Mouse (Mus musculus) kidney, postnatal 25 days (tissue): ENCODE measurements around the gene 6030445D17Rik.

ENCODE experiments used
- DNase-seq, 2 experiments: peaks; one replicate each; pipeline ENCODE4 v3.0.0; 2021; ENCODE audit warnings: mixed read lengths in 2 of 2

6030445D17Rik gene

GRCm38 (mm10) chr4:136461206-136461605 is 844 bp upstream of the 6030445D17Rik start:
- no peak for DNase-seq

GRCm38 (mm10) chr4:136461761-136462085 is 327 bp upstream of the 6030445D17Rik start:
- DNase-seq: no peak

DNA sequence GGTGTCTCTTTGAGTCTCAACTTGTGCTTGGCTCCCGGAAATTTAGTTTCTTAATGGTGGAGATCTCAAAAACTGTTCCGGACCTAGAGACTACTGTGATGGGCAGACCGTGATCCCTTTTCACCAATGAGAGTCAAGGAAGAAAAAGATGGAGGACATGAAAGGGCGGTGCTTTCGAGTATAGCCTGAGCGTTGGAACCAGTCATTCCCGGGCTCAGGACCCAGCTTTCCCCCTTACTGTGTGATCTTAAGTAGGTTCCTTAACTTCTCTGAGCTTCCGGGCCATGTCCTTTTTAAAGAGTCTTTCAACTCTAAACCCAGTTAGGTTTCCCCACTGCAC is 759 bp downstream of the 6030445D17Rik start:
- DNase-seq: peak in 1 of 2 experiments; percentile 43

GRCm38 (mm10) chr4:136463436-136463835 is 1.4 kb downstream of the 6030445D17Rik start:
- DNase-seq: no peak

GRCm38 (mm10) chr4:136466226-136466625 is 4.2 kb downstream of the 6030445D17Rik start:
- peak; percentile 49 to 50 for DNase-seq

DNA sequence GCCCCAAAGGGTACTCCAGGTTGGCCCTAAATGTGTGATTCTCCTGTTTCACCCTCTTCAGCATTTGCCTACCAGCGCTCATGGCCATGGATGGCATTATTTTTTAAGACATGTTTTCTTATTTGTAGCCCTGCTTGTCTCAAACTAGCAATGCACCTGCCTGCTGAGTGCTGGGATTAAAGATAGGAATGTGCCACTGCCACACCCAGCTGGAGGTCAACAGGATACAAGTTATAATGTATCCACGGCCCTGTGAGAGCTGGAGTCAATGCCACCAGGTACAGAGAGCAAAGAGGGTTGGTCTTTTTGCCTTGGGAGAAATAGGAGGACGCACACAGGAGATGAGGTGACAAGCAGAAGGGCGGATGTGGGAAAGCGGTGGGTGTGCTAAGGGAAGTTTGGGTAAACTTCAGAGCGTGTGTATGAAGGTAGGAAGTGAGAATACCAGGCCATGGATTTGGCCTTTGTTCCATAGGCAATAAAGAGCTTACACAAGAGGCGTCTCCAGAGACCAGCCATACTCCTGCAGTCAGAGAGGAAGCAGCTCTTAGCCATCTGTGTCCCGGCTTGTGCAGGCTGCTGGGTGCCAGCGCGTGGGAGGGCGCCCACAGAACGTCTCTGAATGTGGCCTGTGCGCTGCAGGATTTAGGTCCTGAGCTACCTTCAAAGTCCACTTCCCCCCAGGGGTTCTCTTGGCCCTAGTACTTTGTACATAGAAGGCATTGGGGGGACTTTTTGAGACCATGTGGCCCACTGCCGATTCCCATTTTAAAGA is 6.7 kb downstream of the 6030445D17Rik start:
- DNase-seq: no peak

GRCm38 (mm10) chr4:136469371-136469903 is 7.4 kb downstream of the 6030445D17Rik start, which contains the start of gene Luzp1:
Gene Luzp1, plus strand, starts transcription at chr4:136469761.
- peak; percentile 94 to 96 for DNase-seq

DNA sequence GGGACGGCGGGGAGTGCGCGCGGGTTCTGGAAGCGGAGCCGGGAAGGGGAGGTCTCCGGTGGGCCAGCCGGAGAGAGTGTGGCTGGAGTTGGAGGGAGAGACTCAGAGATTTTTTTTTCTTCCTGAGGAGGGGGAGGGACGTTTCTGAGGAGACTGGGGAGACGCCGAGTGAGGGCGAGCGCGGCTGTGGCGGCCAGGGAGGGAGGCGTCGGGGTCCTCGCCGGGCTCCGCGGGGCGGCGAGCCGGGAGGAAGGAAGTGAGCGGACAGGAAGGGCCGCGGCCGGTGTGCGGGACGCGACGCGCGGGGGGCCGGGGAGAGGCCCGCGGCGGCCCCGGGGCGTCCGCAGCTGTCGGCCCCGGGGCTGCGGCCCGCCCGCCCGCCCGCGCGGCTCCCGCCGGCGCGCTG is 7.9 kb downstream of the 6030445D17Rik start:
- DNase-seq: peak; percentile 43 to 80

DNA sequence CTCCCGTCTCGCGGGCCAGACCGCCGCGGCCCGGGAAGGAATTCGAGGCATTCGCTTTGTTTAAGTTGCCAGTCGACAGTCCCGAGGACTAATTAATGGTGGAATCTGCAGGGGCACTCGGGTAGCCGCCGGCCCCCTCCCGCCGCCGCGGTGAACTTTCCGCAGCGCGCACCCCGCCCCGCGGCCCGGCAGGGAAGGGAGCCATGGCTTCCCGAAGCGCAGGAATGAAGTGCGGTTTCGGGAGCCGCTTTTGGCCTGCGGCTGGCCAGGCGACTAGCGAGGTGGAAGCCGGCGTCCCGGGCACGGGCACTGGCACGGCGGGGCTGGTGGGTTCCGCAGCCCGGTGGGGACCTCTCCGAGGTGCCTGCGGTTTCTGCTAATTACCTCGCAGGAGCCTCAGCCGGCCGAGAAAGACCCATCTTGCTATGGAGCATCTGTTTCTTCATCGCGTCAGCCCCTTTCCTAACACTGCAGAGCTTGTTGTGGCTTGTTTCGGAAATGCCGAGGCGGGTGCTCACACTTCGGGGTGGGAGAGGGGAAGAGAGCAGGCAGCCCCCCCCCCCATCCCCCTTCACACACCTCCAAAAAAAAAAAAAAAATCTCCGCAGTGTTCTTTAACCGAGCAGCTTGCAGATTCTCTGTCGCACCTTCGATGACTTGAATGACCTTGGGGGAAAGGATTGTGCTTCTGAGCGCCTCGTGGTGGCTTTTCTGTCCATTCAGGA is 8.5 kb downstream of the 6030445D17Rik start:
- DNase-seq: peak; percentile 56 to 69

GRCm38 (mm10) chr4:136476692-136477091 is 14.6 kb downstream of the 6030445D17Rik start:
- no peak for DNase-seq

GRCm38 (mm10) chr4:136486549-136486948 is 24.5 kb downstream of the 6030445D17Rik start:
- no peak for DNase-seq

DNA sequence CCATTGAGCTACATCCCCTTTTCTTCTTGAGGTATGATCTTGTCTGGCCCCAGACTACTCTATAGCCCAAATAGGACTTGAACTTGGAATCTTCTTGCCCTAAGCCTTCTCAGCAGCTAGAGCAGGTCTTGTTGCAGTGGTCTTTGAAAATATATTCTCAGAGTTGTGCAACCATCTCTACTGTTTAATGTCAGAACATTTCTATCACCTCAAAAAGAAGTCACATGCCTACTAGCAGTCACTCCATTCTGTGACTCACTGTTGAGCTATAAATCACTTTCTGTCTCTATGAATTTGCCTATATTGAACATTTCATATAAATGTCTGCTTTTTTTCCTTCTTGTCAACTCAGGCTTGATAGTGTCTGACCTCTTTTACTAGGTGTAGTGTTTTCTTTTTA is 33.9 kb downstream of the 6030445D17Rik start:
- DNase-seq: no peak

DNA sequence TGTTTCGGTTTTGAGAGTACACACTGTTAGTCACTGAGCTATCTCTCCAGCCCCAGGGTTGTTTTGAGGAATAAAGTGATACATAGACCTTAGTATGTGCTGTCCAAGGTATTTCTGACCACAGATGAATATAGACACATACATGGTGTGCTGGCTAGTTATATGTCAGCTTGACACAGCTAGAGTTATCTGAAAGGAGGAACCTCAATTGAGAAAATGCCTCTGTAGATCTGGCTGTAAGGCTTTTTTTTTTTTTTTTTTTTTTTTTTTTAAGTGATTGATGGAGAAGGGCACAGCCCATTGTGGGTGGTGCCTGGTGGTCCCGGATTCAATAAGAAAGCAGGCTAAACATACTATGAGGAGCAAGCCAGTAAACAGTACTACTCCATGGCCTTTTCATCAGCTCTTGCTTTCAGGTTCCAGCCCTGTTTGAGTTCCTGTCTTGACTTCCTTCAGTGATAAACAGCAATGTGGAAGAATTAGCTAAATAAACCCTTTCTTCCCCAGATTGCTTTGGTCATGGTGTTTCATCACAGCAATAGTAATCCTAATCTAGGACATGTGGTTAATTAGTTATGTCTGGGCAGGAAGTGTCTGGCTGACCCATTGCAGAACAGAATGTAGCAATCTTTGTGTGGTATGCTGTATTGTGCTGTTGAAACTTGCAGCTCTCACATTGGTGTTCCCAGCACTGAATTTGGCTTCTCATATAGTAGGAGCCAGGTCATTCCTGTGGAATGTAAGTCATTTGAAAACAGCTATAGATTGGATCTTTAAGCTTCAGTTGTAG is 43.6 kb downstream of the 6030445D17Rik start:
- no peak for DNase-seq

- DNase-seq: peak in 1 of 2 experiments; percentile 67
Observed at GRCm38 (mm10) chr4:136509857-136510256, 47.8 kb downstream of the 6030445D17Rik start.

DNA sequence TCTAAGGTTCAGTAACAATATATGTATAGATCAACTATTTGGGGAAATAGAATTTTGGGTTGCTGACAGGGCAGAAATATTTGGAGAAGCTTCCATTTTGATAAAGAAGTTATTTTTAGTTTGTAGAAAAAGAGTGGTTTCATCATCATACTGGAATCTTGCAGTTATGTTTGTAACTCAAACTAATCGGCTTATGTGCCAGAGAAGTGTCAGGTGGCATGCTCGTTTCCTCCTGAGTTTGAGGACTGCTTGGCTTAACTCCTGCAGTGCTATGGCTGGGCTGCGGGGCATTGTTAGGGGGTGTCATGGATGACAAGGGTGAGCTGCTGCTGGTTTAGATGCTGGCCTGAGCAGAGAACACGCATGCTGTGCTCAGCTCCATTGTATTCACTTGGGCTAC is 49.7 kb downstream of the 6030445D17Rik start:
- DNase-seq: no peak

GRCm38 (mm10) chr4:136512905-136513304 is 50.9 kb downstream of the 6030445D17Rik start:
- DNase-seq: peak; percentile 17 to 66
